Mouse (Mus musculus) ovary, postnatal 36 days (tissue): ENCODE results near the gene Rad54l2.

Experiments used
- DNase-seq: peaks from one replicate; pipeline ENCODE4 v3.0.0; 2022; ENCODE audit warnings: low spot score, mixed read lengths

Gene Rad54l2

GRCm38 (mm10) chr9:106788812-106789321 lies at the start of gene Rad54l2:
Rad54l2 (minus strand) TSS chr9:106789194.
- DNase-seq: peak; percentile 88

- peak; percentile 90 for DNase-seq
Observed at GRCm38 (mm10) chr9:106822381-106823104, 33.5 kb upstream of the Rad54l2 start.

GRCm38 (mm10) chr9:106821618-106822380 lies 32.8 kb upstream of the Rad54l2 start, which contains the start of gene Dcaf1:
Dcaf1 (plus strand) TSS chr9:106821874.
- DNase-seq: peak; percentile 87

- DNase-seq: no peak
Observed at GRCm38 (mm10) chr9:106821050-106821617, 32.1 kb upstream of the Rad54l2 start.

- DNase-seq: no peak
Observed at GRCm38 (mm10) chr9:106819201-106819600, 30.2 kb upstream of the Rad54l2 start.

- DNase-seq: no peak
Observed at GRCm38 (mm10) chr9:106818191-106818590, 29.2 kb upstream of the Rad54l2 start.

- no peak for DNase-seq
Observed at GRCm38 (mm10) chr9:106806503-106806902, 17.5 kb upstream of the Rad54l2 start.

GRCm38 (mm10) chr9:106790831-106791230 lies 1.8 kb upstream of the Rad54l2 start:
- no peak for DNase-seq

GRCm38 (mm10) chr9:106789363-106789762 lies 369 bp upstream of the Rad54l2 start:
- DNase-seq: no peak

- DNase-seq: peak; percentile 6
Observed at GRCm38 (mm10) chr9:106787979-106788811, 799 bp downstream of the Rad54l2 start.

- no peak for DNase-seq
Observed at GRCm38 (mm10) chr9:106785206-106785605, 3.8 kb downstream of the Rad54l2 start.

GRCm38 (mm10) chr9:106783554-106783953 lies 5.4 kb downstream of the Rad54l2 start:
- DNase-seq: no peak

GRCm38 (mm10) chr9:106780086-106780485 lies 8.9 kb downstream of the Rad54l2 start:
- DNase-seq: no peak

GRCm38 (mm10) chr9:106778319-106778718 lies 10.7 kb downstream of the Rad54l2 start:
- no peak for DNase-seq

- no peak for DNase-seq
Observed at GRCm38 (mm10) chr9:106777423-106777822, 11.6 kb downstream of the Rad54l2 start.

- DNase-seq: no peak
Observed at GRCm38 (mm10) chr9:106776116-106776515, 12.9 kb downstream of the Rad54l2 start.

- no peak for DNase-seq
Observed at GRCm38 (mm10) chr9:106771770-106772169, 17.2 kb downstream of the Rad54l2 start.

GRCm38 (mm10) chr9:106770216-106770615 lies 18.8 kb downstream of the Rad54l2 start:
- DNase-seq: peak; percentile 12

GRCm38 (mm10) chr9:106769781-106770180 lies 19.2 kb downstream of the Rad54l2 start:
- no peak for DNase-seq

GRCm38 (mm10) chr9:106756421-106756820 lies 32.6 kb downstream of the Rad54l2 start:
- no peak for DNase-seq

- no peak for DNase-seq
Observed at GRCm38 (mm10) chr9:106755776-106756175, 33.2 kb downstream of the Rad54l2 start.

GRCm38 (mm10) chr9:106754311-106754710 lies 34.7 kb downstream of the Rad54l2 start:
- DNase-seq: no peak
